Mouse (Mus musculus) MEL (cell line): ENCODE results near the gene Sapcd1. TPM values are rescaled to one million over a fixed set of nuclear protein-coding genes. Genes with fewer than 3 reads are reported as not detected.

Experiments
- DNase-seq: peaks from one replicate; pipeline ENCODE4 v3.0.0; 2011; ENCODE audit warnings: low read depth, low spot score
- H3K27ac ChIP-seq: 2 replicates; pipeline ENCODE4 v1.5.1; 2012; ENCODE audit warnings: low read depth, mild to moderate bottlenecking, control low read depth, low read length, moderate library complexity; ENCODE audit not compliant: control insufficient read depth
- H3K27me3 ChIP-seq, 2 experiments: fragments of 150-350 bp in 1 of 2; sonication (generic) in 1 of 2; 2 replicates each; pipeline ENCODE4 v1.6.1; 2012; ENCODE audit warnings: low read length in 2 of 2, mild to moderate bottlenecking in 2 of 2, improper control_type of control experiment in 1 of 2, moderate library complexity in 1 of 2; ENCODE audit not compliant: insufficient read depth in 2 of 2, control insufficient read depth in 1 of 2
- H3K36me3 ChIP-seq, 2 experiments: 2 replicates each; pipeline ENCODE4 v1.6.1; 2012 to 2014; ENCODE audit warnings: low read length in 2 of 2, improper control_type of control experiment in 1 of 2, inconsistent platforms in 1 of 2, mild to moderate bottlenecking in 1 of 2; ENCODE audit not compliant: insufficient read depth in 2 of 2, control insufficient read depth in 1 of 2
- H3K4me1 ChIP-seq, 2 experiments: fragments of 150-350 bp in 1 of 2; sonication (generic) in 1 of 2; 2 replicates each; pipeline ENCODE4 v1.6.1; 2012; ENCODE audit warnings: low read length in 2 of 2, improper control_type of control experiment in 1 of 2, mild to moderate bottlenecking in 1 of 2; ENCODE audit not compliant: insufficient read depth in 2 of 2, control insufficient read depth in 1 of 2
- H3K4me3 ChIP-seq, 2 experiments: fragments of 150-350 bp in 1 of 2; sonication (generic) in 1 of 2; 2 replicates each; pipeline ENCODE4 v1.5.1; 2012; ENCODE audit warnings: low read depth in 2 of 2, low read length in 2 of 2, mild to moderate bottlenecking in 2 of 2, moderate library complexity in 2 of 2, control low read depth in 1 of 2, improper control_type of control experiment in 1 of 2; ENCODE audit not compliant: control insufficient read depth in 1 of 2, insufficient read depth in 1 of 2
- H3K79me2 ChIP-seq: 2 replicates; pipeline ENCODE4 v1.6.1; 2012; ENCODE audit warnings: mild to moderate bottlenecking, low read length, moderate library complexity; ENCODE audit not compliant: control insufficient read depth, poor library complexity, insufficient read depth
- H3K9ac ChIP-seq: 2 replicates; pipeline ENCODE4 v1.6.1; 2012; ENCODE audit warnings: low read depth, mild to moderate bottlenecking, control low read depth, low read length, moderate library complexity; ENCODE audit not compliant: control insufficient read depth, poor library complexity, severe bottlenecking
- H3K9me3 ChIP-seq: fragments of 150-350 bp; sonication (generic); replicated peaks from 2 replicates; pipeline ENCODE4 v1.6.1; 2012; ENCODE audit warnings: mild to moderate bottlenecking, low read length, improper control_type of control experiment, moderate library complexity; ENCODE audit not compliant: insufficient read depth
- BHLHE40 ChIP-seq: IDR thresholded peaks from 2 replicates; pipeline ENCODE4 v1.6.1; 2012; ENCODE audit warnings: low read depth, mild to moderate bottlenecking, inconsistent platforms, low read length, improper control_type of control experiment, borderline replicate concordance
- CHD1 ChIP-seq: IDR thresholded peaks from 2 replicates; pipeline ENCODE4 v1.6.1; 2012; ENCODE audit warnings: low read depth, mild to moderate bottlenecking, inconsistent platforms, low read length, improper control_type of control experiment
- CHD2 ChIP-seq: IDR thresholded peaks from 2 replicates; pipeline ENCODE4 v1.6.1; 2011; ENCODE audit warnings: low read length, improper control_type of control experiment
- CTCF ChIP-seq, 3 experiments: IDR thresholded peaks in 2 of 3; conservative IDR thresholded peaks in 1 of 3; 2 replicates each; pipeline ENCODE4 v1.5.1; 2011 to 2012; ENCODE audit warnings: low read length in 3 of 3, low read depth in 2 of 3, mild to moderate bottlenecking in 2 of 3, improper control_type of control experiment in 1 of 3, inconsistent platforms in 1 of 3, mixed read lengths in 1 of 3, moderate library complexity in 1 of 3; ENCODE audit not compliant: control insufficient read depth in 1 of 3, insufficient read depth in 1 of 3, poor library complexity in 1 of 3, severe bottlenecking in 1 of 3
- E2F4 ChIP-seq: IDR thresholded peaks from 2 replicates; pipeline ENCODE4 v1.6.1; 2011; ENCODE audit warnings: low read depth, low read length, improper control_type of control experiment, borderline replicate concordance
- EP300 ChIP-seq, 2 experiments: IDR thresholded peaks; 2 replicates each; pipeline ENCODE4 v1.6.1; 2011; ENCODE audit warnings: improper control_type of control experiment in 2 of 2, low read length in 2 of 2, low read depth in 1 of 2, mild to moderate bottlenecking in 1 of 2
- GATA1 ChIP-seq: IDR thresholded peaks from 2 replicates; pipeline ENCODE4 v1.6.1; 2011; ENCODE audit warnings: low read depth, low read length, improper control_type of control experiment
- HCFC1 ChIP-seq: IDR thresholded peaks from 2 replicates; pipeline ENCODE4 v1.6.1; 2012; ENCODE audit warnings: low read depth, mild to moderate bottlenecking, inconsistent platforms, low read length, improper control_type of control experiment, moderate library complexity
- MAFK ChIP-seq: IDR thresholded peaks from 2 replicates; pipeline ENCODE4 v1.6.1; 2011; ENCODE audit warnings: low read depth, mild to moderate bottlenecking, low read length, improper control_type of control experiment, borderline replicate concordance
- MAX ChIP-seq: IDR thresholded peaks from 2 replicates; pipeline ENCODE4 v1.6.1; 2011; ENCODE audit warnings: low read length, improper control_type of control experiment
- MEF2A ChIP-seq: IDR thresholded peaks from 2 replicates; pipeline ENCODE4 v1.6.1; 2014; ENCODE audit warnings: low read depth, mild to moderate bottlenecking, inconsistent platforms, low read length, improper control_type of control experiment; ENCODE audit not compliant: poor library complexity, insufficient replicate concordance, severe bottlenecking; ENCODE audit errors: extremely low read depth
- MXI1 ChIP-seq: IDR thresholded peaks from 2 replicates; pipeline ENCODE4 v1.6.1; 2011; ENCODE audit warnings: mild to moderate bottlenecking, low read depth, low read length, improper control_type of control experiment
- MYB ChIP-seq: IDR thresholded peaks from 2 replicates; pipeline ENCODE4 v1.6.1; 2011; ENCODE audit warnings: mild to moderate bottlenecking, low read depth, low read length, improper control_type of control experiment
- MYC ChIP-seq: IDR thresholded peaks from 2 replicates; pipeline ENCODE4 v1.6.1; 2011; ENCODE audit warnings: low read depth, mild to moderate bottlenecking, low read length, improper control_type of control experiment, moderate library complexity
- NELFE ChIP-seq: IDR thresholded peaks from 2 replicates; pipeline ENCODE4 v1.6.1; 2011; ENCODE audit warnings: low read depth, low read length, improper control_type of control experiment
- NRF1 ChIP-seq: IDR thresholded peaks from 2 replicates; pipeline ENCODE4 v1.6.1; 2014; ENCODE audit warnings: low read depth, mild to moderate bottlenecking, inconsistent platforms, low read length, improper control_type of control experiment, moderate library complexity; ENCODE audit not compliant: poor library complexity, insufficient read depth, severe bottlenecking
- POLR2A ChIP-seq, 2 experiments: IDR thresholded peaks; 2 replicates each; pipeline ENCODE4 v1.6.1; 2011 to 2012; ENCODE audit warnings: low read length in 2 of 2, mild to moderate bottlenecking in 2 of 2, control low read depth in 1 of 2, improper control_type of control experiment in 1 of 2, low read depth in 1 of 2, moderate library complexity in 1 of 2; ENCODE audit not compliant: control insufficient read depth in 1 of 2, insufficient read depth in 1 of 2, poor library complexity in 1 of 2
- POLR2AphosphoS2 ChIP-seq: IDR thresholded peaks from 2 replicates; pipeline ENCODE4 v1.6.1; 2011; ENCODE audit warnings: low read length, improper control_type of control experiment
- POLR2AphosphoS5 ChIP-seq: IDR thresholded peaks from 2 replicates; pipeline ENCODE4 v1.6.1; 2012; ENCODE audit warnings: low read depth, borderline replicate concordance, mild to moderate bottlenecking, inconsistent platforms, low read length, moderate library complexity, mixed read lengths
- RAD21 ChIP-seq: IDR thresholded peaks from 2 replicates; pipeline ENCODE4 v1.6.1; 2011; ENCODE audit warnings: mild to moderate bottlenecking, low read depth, low read length, improper control_type of control experiment
- RCOR1 ChIP-seq: IDR thresholded peaks from 2 replicates; pipeline ENCODE4 v1.6.1; 2012; ENCODE audit warnings: low read depth, mild to moderate bottlenecking, inconsistent platforms, low read length, improper control_type of control experiment
- SIN3A ChIP-seq: IDR thresholded peaks from 2 replicates; pipeline ENCODE4 v1.6.1; 2012; ENCODE audit warnings: low read length, improper control_type of control experiment, inconsistent platforms
- SMC3 ChIP-seq: IDR thresholded peaks from 2 replicates; pipeline ENCODE4 v1.6.1; 2011; ENCODE audit warnings: low read depth, low read length, improper control_type of control experiment
- TAL1 ChIP-seq: IDR thresholded peaks from 2 replicates; pipeline ENCODE4 v1.6.1; 2012; ENCODE audit warnings: mild to moderate bottlenecking, inconsistent platforms, low read length, moderate library complexity, mixed read lengths
- TBP ChIP-seq: IDR thresholded peaks from 2 replicates; pipeline ENCODE4 v1.8.0; 2011; ENCODE audit warnings: low read depth, low read length, improper control_type of control experiment
- UBTF ChIP-seq: IDR thresholded peaks from 2 replicates; pipeline ENCODE4 v1.6.1; 2012; ENCODE audit warnings: low read depth, mild to moderate bottlenecking, inconsistent platforms, low read length, improper control_type of control experiment, moderate library complexity, borderline replicate concordance; ENCODE audit not compliant: insufficient read depth
- USF1 ChIP-seq: IDR thresholded peaks from 2 replicates; pipeline ENCODE4 v1.6.1; 2014; ENCODE audit warnings: low read depth, mild to moderate bottlenecking, inconsistent platforms, low read length, improper control_type of control experiment, moderate library complexity
- USF2 ChIP-seq, 2 experiments: IDR thresholded peaks; 2 replicates each; pipeline ENCODE4 v1.6.1; 2011 to 2012; ENCODE audit warnings: improper control_type of control experiment in 2 of 2, low read length in 2 of 2, borderline replicate concordance in 1 of 2, inconsistent platforms in 1 of 2, low read depth in 1 of 2, mild to moderate bottlenecking in 1 of 2; ENCODE audit not compliant: insufficient read depth in 1 of 2
- ZC3H11A ChIP-seq: IDR thresholded peaks from 2 replicates; pipeline ENCODE4 v1.6.1; 2012; ENCODE audit warnings: low read depth, mild to moderate bottlenecking, inconsistent platforms, low read length, improper control_type of control experiment
- ZKSCAN1 ChIP-seq: IDR thresholded peaks from 2 replicates; pipeline ENCODE4 v1.6.1; 2012; ENCODE audit warnings: low read depth, mild to moderate bottlenecking, inconsistent platforms, low read length, improper control_type of control experiment, moderate library complexity
- ZMIZ1 ChIP-seq: IDR thresholded peaks from 2 replicates; pipeline ENCODE4 v1.6.1; 2012; ENCODE audit warnings: low read depth, mild to moderate bottlenecking, inconsistent platforms, low read length, improper control_type of control experiment, moderate library complexity
- ZNF384 ChIP-seq: IDR thresholded peaks from 2 replicates; pipeline ENCODE4 v1.6.1; 2012; ENCODE audit warnings: low read depth, mild to moderate bottlenecking, inconsistent platforms, low read length, improper control_type of control experiment
- polyA plus RNA-seq, 2 experiments: library from polyadenylated mRNA; stranded (reverse) in 1 of 2; unstranded in 1 of 2; fragments of >175 nt in 1 of 2; fragments of >200 nt in 1 of 2; gene quantifications; 2 replicates each; pipeline versions ENCODE4 v1.2.1 to v1.2.4; 2012; ENCODE audit warnings: low replicate concordance in 2 of 2, low read depth in 1 of 2; ENCODE audit not compliant: insufficient read length in 2 of 2, insufficient read depth in 1 of 2, missing spikeins in 1 of 2
- total RNA-seq: library from RNA; depleted of rRNA; stranded (reverse); fragments of 300-350 nt; gene quantifications from 2 replicates; pipeline ENCODE4 v1.2.3, GENCODE M21; 2012

Gene Sapcd1
- total and polyA plus RNA-seq, 3 experiments: 124 to 164 TPM; not detected in 1

DNA sequence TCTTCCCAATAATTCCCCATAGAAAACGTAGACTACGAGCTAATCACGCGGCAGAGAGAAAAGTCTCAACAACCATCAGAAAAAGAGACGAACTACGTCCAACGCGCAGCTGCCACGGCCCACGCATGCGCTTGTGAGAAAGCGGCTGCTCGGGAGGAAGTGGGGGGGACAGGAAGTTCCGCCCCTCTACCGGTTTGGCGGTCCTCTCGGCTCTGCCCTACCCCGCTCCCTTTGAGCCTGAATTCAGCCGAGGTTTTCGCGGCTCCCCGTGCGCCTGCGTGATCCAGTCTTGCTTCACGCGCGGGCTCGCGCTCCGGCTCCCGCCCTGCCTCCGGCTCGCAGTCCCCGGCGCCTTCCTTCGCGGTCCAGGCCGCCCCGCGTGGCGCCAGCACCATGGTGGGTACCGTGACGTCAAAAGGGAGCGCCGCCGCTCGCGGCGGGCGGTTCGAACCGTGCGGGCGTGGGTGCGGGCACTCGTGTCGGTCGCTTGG is 46.1 kb downstream of the Sapcd1 start, which contains the start of gene Lsm2 (continued):
- no peak for TF ChIP-seq BHLHE40
- no peak for TF ChIP-seq UBTF
- no peak for TF ChIP-seq CHD1
- no peak for TF ChIP-seq CTCF (IDR thresholded peaks at IDR 0.05 in 2 of 3, conservative IDR thresholded peaks at IDR 0.05 in 1 of 3; ENCODE audit: control insufficient read depth in 1 of 3, insufficient read depth in 1 of 3, low read depth in 2 of 3, low read length in 3 of 3, poor library complexity in 1 of 3, severe bottlenecking in 1 of 3)
- no peak for TF ChIP-seq RCOR1
- no peak for TF ChIP-seq MEF2A
- TF ChIP-seq POLR2AphosphoS2: peak; percentile 77; the same call in 1 of the 2 replicates
- no peak for TF ChIP-seq USF2 (IDR thresholded peaks at IDR 0.05; ENCODE audit: borderline replicate concordance in 1 of 2, insufficient read depth in 1 of 2, low read depth in 1 of 2, low read length in 2 of 2)
- 0 out of 2 replicates have a peak, but pooled peaks have one; percentile 32 for TF ChIP-seq ZMIZ1
- peak; percentile 88 for TF ChIP-seq MYC
- no peak for TF ChIP-seq GATA1
- peak; percentile 80 for TF ChIP-seq HCFC1
- no peak for TF ChIP-seq USF1
- no peak for TF ChIP-seq ZKSCAN1
- peak; percentile 60 to 76; a peak in 3 of 4 replicates for TF ChIP-seq POLR2A (IDR thresholded peaks at IDR 0.05; ENCODE audit: control insufficient read depth in 1 of 2, insufficient read depth in 1 of 2, low read depth in 1 of 2, low read length in 2 of 2, poor library complexity in 1 of 2)
- TF ChIP-seq SIN3A: peak; percentile 82; the same call in 1 of the 2 replicates
- TF ChIP-seq, all 39 proteins: peak for 16

DNA sequence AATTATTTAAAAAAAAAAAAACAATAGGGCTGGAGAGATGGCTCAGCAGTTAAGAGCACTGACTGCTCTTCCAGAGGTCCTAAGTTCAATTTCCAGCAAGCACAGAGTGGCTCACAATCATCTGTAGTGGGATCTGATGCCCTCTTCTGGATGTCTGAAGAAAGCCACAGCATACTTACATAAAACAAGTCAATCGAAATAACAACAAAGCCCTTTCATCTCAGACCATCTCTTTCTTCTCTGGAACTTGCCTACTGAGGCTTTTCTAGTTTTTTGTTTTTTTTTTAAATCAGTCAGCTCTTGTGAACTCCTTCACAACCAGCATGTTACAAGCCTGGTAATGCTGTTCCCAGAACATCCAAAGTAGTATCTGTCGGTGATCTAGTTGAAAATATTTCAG is 47.2 kb downstream of the Sapcd1 start:
- Histone ChIP-seq H3K79me2 (peaks cover 30% of the 10 kb centered on the region), H3K9ac (peak overlapping the region; percentile 99), H3K4me3 (peak overlapping the region; percentile 88 to 89), H3K4me1 (no peaks in the 10 kb centered on the region; a peak in 1 of 4 replicates), H3K27ac (peak overlapping the region; percentile 94), H3K36me3 (peaks cover 0 to 6% of the 10 kb centered on the region in 2 experiments; a peak in 2 of 4 replicates), H3K27me3 (no peaks in the 10 kb centered on the region), H3K9me3 (no peaks in the 10 kb centered on the region)
- peak; percentile 72 for DNase-seq
- no peak for TF ChIP-seq TBP
- no peak for TF ChIP-seq MAX
- TF ChIP-seq MYB: no peak
- peak; percentile 11 to 44 (median 17); a peak in 4 of 6 replicates for TF ChIP-seq CTCF (IDR thresholded peaks at IDR 0.05 in 2 of 3, conservative IDR thresholded peaks at IDR 0.05 in 1 of 3; ENCODE audit: control insufficient read depth in 1 of 3, insufficient read depth in 1 of 3, low read depth in 2 of 3, low read length in 3 of 3, poor library complexity in 1 of 3, severe bottlenecking in 1 of 3)
- no peak for TF ChIP-seq MXI1
- no peak for TF ChIP-seq POLR2AphosphoS5
- no peak for TF ChIP-seq NELFE
- no peak for TF ChIP-seq CHD2
- peak; percentile 42; the same call in 1 of the 2 replicates for TF ChIP-seq MYC
- TF ChIP-seq NRF1: no peak
- no peak for TF ChIP-seq POLR2AphosphoS2
- no peak for TF ChIP-seq E2F4
- TF ChIP-seq POLR2A (IDR thresholded peaks at IDR 0.05; ENCODE audit: control insufficient read depth in 1 of 2, insufficient read depth in 1 of 2, low read depth in 1 of 2, low read length in 2 of 2, poor library complexity in 1 of 2): no peak
- no peak for TF ChIP-seq BHLHE40
- no peak for TF ChIP-seq CHD1
- TF ChIP-seq ZMIZ1: no peak
- TF ChIP-seq ZKSCAN1: no peak
- TF ChIP-seq RAD21: peak; percentile 36
- no peak for TF ChIP-seq TAL1
- TF ChIP-seq MAFK: no peak
- no peak for TF ChIP-seq USF2 (IDR thresholded peaks at IDR 0.05; ENCODE audit: borderline replicate concordance in 1 of 2, insufficient read depth in 1 of 2, low read depth in 1 of 2, low read length in 2 of 2)
- TF ChIP-seq ZC3H11A: 0 out of 2 replicates have a peak, but pooled peaks have one; percentile 1
- no peak for TF ChIP-seq USF1
- TF ChIP-seq EP300 (IDR thresholded peaks at IDR 0.05; ENCODE audit: low read depth in 1 of 2, low read length in 2 of 2): no peak
- peak; percentile 41 for TF ChIP-seq SMC3
- no peak for TF ChIP-seq ZNF384
- no peak for TF ChIP-seq RCOR1
